Mouse (Mus musculus) ES-CJ7 (cell line): Measurements from ENCODE around the gene Nol4l.
A peak's percentile ranks its signal among the peaks of the same experiment; 100 is the strongest.

Experiments used
- DNase-seq: peaks from one replicate; pipeline ENCODE4 v3.0.0; 2011; ENCODE audit warnings: low read depth, low spot score

The Nol4l gene

GRCm38 (mm10) chr2:153444254-153445136 lies 85.3 kb downstream of the Nol4l start:
- DNase-seq = peak; percentile 70

DNA sequence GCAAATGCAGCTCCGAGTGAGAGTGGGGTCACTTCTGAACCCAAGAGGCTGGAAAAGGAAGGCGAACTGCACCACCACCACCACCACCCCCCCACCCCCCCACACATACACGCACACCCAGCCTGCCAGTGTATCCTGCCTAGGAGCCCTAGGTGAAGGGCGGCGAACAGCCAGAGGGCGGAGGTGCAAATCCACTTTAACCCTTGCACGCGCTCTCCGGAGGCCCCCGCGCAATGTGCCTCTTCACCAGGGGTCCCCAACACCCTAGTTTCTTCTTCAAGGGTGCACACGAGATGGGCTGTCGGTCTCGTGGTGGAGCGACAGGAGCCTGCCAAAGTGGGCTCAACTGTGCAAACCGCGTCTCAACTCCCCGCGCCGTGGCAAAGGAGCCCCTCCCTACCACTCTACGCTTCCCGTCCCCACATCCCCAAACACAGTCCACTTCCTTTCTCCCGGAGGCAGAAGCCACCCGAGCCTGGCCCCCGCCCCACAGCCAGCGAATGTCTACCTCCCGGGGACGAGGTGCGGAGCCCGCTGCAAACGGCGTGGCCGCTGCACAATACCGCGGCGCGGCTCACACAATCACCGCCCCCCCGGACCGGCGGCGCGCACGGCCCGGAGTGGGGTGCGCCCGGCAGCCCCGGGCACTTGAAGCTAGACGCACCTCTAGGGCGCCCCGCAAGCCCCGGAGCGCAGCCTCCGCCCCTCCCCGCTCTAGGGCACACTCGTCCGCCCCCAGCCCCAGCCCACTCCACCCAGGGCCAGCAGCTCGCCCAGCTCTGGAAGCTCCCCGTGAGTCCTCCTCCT lies 86.1 kb downstream of the Nol4l start:
- no peak for DNase-seq

DNA sequence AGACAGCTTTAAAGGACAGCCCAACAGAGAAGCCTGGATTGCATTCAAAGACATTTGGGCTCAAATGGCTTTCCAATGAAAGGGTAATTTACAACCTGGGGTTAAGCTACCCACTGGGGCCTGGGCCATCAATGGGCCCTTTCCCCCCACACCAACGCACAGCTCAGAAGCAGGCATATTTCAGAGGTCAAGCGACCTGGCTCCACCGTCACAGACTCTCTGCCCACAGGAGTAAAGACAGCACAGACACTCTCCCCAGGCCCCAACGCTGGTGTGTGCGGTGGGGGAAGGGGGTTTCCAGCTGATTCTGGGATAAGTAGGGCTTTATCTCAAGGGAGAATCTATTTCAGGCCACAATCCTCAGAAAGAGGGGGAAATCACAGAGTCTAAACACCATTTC lies 87.1 kb downstream of the Nol4l start:
- DNase-seq = no peak

GRCm38 (mm10) chr2:153441228-153441627 lies 88.5 kb downstream of the Nol4l start:
- peak; percentile 65 for DNase-seq

DNA sequence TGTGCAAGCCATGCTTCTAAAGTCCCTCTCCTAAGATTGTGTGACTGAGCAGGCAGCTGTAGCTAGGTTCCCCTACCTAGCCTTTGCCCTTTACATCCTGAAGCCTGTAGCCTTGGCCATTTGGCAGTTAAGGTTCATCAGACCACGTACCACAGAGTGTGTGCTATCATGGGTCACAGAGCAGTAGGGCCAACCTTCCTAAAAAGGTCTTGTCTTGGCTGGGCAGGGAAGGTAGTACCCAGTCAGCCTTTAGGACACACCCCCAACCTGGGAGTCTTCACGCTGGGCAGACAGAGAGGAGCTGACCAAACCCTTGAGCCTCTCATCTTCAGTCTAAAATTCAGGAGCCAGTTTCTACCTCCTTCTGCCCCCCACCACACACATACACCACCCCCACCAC lies 89.0 kb downstream of the Nol4l start:
- DNase-seq = no peak

DNA sequence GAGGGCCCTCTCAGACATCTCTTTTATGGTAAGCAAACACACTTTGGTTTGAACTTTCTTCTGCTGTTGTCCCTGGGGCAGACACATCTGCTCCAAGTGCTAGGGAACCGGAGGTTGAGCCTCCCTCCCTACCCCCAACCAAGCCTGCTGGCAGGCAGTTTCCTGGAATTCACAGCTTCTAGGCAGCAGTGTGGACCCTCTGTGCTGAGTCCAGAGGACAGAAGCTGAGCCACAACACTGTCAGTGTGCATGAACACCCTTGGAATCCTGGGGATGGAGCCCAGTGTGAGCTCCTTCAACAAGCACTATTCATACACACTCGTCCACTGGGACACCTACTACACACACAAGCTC lies 92.5 kb downstream of the Nol4l start:
- no peak for DNase-seq

- DNase-seq = peak; percentile 54
Observed at GRCm38 (mm10) chr2:153436641-153437305, 93.0 kb downstream of the Nol4l start.

DNA sequence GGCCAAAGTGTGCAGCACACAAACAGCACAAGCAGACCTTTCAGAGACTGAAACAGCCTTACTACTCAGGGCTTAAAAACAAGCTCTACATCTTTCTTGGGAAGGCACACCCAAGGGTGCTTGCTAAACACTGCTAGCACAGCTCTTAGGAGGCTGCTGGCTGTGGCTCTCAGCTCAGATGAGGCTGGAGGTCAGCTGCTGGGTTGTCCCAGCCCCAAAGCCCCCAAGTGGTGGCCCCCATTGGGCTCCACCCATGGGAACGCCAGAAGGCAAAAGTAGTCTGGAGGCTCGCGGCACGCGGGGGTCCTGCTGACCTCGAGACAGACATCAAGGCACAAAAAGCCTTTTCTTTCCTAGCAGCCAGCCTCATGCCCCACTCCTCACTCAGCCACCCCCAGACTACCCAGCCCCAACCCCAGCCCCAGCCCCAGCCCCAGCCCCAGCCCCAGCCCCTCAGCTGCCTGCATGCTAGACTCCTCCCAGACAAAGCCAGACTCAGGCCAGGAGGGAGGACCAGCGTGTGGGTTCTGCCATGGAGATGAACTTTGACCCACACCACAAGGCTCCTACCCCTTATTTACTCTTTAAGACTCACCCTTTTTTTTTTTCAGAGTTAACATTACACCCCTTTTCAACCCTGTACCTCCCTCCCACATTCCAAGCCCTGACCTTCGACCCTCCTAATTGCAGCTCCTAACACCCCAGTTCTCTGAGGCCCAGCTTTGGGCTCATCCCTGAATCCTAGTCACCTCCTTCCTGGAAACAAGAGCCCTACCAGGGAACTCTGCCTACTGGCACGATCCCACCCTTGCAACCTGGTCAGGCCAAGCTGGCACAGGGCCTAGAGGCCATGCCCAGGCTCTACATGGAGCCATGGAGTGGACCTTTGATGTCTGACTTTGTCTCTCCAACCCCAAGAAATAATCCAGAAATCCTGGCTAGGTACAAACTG lies 94.6 kb downstream of the Nol4l start:
- no peak for DNase-seq

DNA sequence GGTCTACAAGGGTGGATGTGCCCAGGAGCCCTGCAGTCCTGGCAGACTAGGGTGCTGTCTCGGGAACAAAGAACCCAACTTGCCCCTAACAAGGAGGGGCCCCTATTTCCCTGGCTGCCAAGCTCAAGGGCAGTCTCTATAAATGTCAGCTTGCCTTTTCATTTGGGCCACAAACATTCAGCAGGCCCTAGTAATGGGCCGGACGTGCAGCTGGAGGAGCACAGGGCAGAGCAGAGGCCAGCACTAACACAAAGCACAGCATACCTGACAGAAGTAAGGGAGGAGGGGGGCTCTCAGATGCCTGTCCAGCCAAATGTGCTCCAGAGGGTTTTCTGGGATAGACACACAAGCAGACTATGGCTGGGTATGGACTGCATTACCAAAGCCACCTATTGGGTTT lies 95.9 kb downstream of the Nol4l start:
- DNase-seq = no peak

DNA sequence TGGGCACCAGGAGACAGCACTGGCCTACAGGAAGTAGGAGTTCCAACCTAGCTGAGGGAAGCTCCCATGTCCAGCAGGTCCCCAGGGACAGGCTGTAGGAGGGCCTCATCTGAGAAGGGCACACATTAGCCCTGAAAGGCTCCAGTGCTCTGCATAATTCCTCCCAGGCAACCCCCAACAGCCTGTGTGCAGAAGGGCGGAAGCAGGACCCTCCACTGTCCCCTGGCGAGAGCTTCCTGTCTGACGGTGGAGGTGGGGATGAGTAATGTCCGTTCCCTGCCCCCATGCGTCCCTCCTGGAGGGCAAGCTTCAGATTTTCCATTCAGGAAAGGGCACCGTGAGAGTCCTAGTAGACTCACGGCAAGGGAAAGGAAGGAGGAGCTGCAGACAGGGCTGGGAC lies 97.3 kb downstream of the Nol4l start:
- DNase-seq = no peak

DNA sequence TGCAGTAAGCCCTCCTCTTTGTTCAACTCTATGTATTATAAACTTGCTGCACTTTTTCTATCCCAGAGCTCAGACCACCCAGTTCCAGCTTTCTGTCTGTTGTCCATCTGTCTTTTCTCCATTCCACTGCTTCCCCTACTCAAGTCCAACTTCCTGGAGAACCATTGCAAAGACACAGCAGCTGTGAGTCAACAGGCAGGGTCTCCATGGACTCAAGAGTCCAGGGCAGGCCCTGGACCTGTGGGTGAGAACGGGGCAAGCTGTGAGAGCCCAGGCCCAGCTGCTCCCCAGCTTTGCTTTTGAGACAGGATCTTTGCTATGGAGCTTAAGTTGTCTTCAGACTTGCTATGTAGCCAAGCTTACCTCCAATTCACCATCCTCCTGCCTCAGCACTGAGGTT lies 99.2 kb downstream of the Nol4l start:
- no peak for DNase-seq

- no peak for DNase-seq
Observed at GRCm38 (mm10) chr2:153428485-153428884, 101.3 kb downstream of the Nol4l start.

GRCm38 (mm10) chr2:153426931-153427330 lies 102.8 kb downstream of the Nol4l start:
- DNase-seq = no peak

DNA sequence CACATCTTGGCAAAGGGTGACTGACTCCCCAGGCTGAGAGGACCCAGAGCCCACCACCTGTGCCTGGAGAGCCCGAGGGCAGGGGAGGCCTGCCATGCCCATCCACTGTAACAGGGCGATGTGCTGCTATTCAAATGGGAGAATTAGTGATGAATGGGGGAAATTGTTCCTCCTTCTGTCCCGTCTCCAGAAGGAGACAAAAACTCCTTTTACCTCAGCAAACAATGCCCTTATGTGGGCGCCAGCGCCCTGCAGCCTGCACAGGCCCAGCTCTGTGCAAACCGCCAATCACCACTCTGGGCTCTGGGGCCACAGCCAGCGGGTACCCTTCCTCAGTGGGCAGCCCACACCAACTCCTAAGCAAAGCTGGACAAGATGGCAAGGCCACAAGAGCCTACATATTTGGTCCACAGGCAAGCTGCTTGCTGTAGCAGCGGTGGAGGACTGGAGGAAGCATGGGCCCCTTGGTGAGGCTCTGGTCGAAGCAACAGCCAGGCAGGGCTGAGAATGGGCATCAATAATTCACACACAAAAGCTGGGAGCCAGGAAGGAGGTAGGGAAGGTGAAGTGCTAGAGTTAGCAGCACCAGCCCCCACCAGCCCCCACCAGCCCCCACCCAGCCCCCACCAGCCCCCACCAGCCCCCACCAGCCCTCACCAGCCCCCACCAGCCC lies 103.6 kb downstream of the Nol4l start:
- DNase-seq = no peak

GRCm38 (mm10) chr2:153425124-153425844 lies 104.5 kb downstream of the Nol4l start:
- DNase-seq = no peak

DNA sequence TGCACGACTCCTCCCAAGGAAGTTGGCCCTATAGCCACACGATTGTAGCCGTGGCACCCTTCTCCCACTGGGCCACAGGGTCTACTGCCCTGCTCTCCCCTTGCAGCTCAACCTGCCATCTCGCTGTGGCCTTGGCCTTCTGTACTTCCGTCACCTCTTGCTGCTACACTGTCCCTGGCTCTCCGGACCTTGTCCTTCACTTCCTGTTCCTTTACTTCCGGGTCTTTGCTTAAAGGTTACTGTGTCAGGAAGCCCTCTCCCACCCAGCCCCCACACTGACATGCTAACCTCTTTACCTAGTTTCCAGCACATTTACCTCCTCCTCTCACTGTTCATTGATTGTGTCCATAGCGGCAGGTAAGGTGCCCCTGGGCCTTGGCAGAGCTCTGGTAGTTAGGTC lies 105.2 kb downstream of the Nol4l start:
- DNase-seq = no peak

DNA sequence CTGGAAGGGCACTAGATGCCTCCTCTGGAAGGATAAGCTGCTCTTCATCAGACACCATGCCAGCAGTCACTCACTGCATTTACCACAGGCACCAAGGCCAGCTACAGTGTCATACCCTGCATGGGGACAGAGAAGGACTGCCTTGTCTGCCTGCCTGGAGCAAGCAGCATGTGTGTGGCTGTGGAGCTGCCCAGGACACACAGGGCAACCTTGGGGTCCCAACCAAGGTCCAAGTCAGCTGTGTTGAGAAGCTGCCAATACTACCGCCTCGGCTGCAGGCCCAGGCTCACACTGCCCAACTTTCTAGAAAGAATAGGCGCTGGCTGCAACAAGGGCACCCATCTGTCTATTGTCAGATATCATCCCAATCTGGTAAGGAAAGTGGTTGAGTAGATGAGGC lies 106.7 kb downstream of the Nol4l start:
- DNase-seq = no peak

GRCm38 (mm10) chr2:153422051-153422450 lies 107.7 kb downstream of the Nol4l start:
- DNase-seq = no peak

GRCm38 (mm10) chr2:153421233-153421632 lies 108.5 kb downstream of the Nol4l start:
- no peak for DNase-seq

- no peak for DNase-seq
Observed at GRCm38 (mm10) chr2:153418381-153418780, 111.4 kb downstream of the Nol4l start.
